Comparison of ENCODE assay signal across 23 mouse cellular contexts in the genomic region with DNA sequence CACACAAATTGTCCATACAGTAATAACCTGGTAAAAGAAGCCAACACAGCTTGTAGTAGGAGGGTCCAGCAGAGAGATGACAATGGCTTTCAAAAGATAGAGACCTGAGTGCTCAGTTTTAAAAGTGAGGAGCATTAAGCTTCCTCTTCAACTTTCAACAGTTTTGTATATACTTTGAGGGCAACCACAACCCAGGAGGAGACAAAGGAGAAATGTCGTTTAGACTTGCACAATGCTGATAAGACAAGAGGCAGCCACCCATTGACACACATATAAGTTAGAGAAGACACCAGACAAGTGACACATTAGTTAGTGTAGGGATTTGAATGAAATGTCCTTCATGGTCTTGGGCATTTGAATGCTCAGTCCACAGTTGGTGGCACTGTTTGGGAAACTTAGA.
"Had no signal": no experiment of that assay in that cellular context is flagged by ENCODE, and none has a peak within 500 bp of the region (broad histone marks: within the 10 kb centered on the region; RNA-seq: fewer than 3 reads in every experiment).

No protein-coding gene starts in this region.

- H3K4me2 ChIP-seq: lung, embryonic 15.5 days; midbrain, embryonic 12.5 days; neural tube, embryonic 13.5 days; neural tube, embryonic 15.5 days had no signal

- H3K27me3 ChIP-seq: lung, embryonic 15.5 days; midbrain, embryonic 12.5 days; neural tube, embryonic 13.5 days; neural tube, embryonic 15.5 days had no signal

- H3K4me1 ChIP-seq: lung, embryonic 15.5 days; megakaryocyte, embryonic 14.5 days; midbrain, embryonic 10.5 days; midbrain, embryonic 12.5 days; neural tube, embryonic 13.5 days; neural tube, embryonic 15.5 days had no signal

- H3K9me3 ChIP-seq: lung, embryonic 15.5 days; megakaryocyte, embryonic 14.5 days; midbrain, embryonic 10.5 days; midbrain, embryonic 12.5 days; neural tube, embryonic 13.5 days; neural tube, embryonic 15.5 days had no signal

- H3K9ac ChIP-seq: liver, postnatal 0 days; lung, embryonic 15.5 days; midbrain, embryonic 12.5 days; neural tube, embryonic 13.5 days; neural tube, embryonic 15.5 days had no signal

- H3K27ac ChIP-seq: lung, embryonic 15.5 days; macrophage; midbrain, embryonic 10.5 days; midbrain, embryonic 12.5 days; neural tube, embryonic 13.5 days; neural tube, embryonic 15.5 days had no signal

- ATAC-seq: liver, postnatal 0 days; lung, postnatal 0 days; midbrain, embryonic 16.5 days had no signal

- DNase-seq: liver, postnatal 0 days; lung, adult 2 months; lung, postnatal 14 days; lung, postnatal 36 days; midbrain, embryonic 14.5 days; retina, postnatal 1 day; right cerebral cortex, adult 18-20 months; right cerebral cortex, postnatal 25 days; right cerebral cortex, postnatal 4 days; spleen, adult 18-20 months; thymus, adult 2 months; thymus, postnatal 25 days; thymus, postnatal 4 days had no signal

- H3K4me3 ChIP-seq: lung, embryonic 15.5 days; megakaryocyte, embryonic 14.5 days; midbrain, embryonic 10.5 days; midbrain, embryonic 12.5 days; myocyte; neural tube, embryonic 13.5 days; neural tube, embryonic 15.5 days had no signal

- H3K36me3 ChIP-seq: lung, embryonic 15.5 days; midbrain, embryonic 10.5 days; midbrain, embryonic 12.5 days; neural tube, embryonic 13.5 days; neural tube, embryonic 15.5 days had no signal
